Mouse (Mus musculus): ENCODE results near the gene Tmem94.

GRCm38 (mm10) chr11:115738275-115738885 lies 26.9 kb upstream of the Tmem94 start:
- TF ChIP-seq CTCF (IDR thresholded peaks at IDR 0.05; ENCODE audit: control insufficient read depth, insufficient read depth, insufficient read length) (no peak), USF1 (IDR thresholded peaks at IDR 0.05; ENCODE audit: low read depth) (no peak), MAX (IDR thresholded peaks at IDR 0.05) (no peak)
